Mouse (Mus musculus) naive thymus-derived CD4-positive, alpha-beta T cell, adult 2 months (primary cell): ENCODE measurements around the gene Prok1.
A peak's percentile ranks its signal among the peaks of the same experiment; 100 is the strongest.

Experiments
- DNase-seq: peaks from one replicate; pipeline ENCODE4 v3.0.0-alpha.2; 2011; ENCODE audit warnings: low read depth

The Prok1 gene

DNA sequence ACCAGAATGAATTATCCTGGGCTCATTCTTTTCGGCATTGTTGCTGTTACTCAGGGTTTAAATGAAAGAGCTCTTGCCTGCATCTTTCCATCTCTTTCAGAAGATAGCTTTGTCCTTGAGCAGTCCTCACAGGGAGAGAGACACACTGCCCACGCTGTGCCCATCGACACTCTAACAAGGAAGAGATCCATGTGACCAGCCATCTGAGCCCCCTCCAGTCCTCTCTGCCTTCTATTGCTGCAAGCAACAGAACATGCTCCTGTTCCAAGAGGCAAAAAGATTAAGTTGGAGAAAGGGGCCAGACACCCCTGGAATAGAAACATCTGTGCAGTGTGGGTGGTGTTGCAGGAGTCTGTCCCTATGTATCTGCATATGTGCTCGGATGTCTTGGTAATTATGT lies 52.5 kb downstream of the Prok1 start:
- no peak for DNase-seq

DNA sequence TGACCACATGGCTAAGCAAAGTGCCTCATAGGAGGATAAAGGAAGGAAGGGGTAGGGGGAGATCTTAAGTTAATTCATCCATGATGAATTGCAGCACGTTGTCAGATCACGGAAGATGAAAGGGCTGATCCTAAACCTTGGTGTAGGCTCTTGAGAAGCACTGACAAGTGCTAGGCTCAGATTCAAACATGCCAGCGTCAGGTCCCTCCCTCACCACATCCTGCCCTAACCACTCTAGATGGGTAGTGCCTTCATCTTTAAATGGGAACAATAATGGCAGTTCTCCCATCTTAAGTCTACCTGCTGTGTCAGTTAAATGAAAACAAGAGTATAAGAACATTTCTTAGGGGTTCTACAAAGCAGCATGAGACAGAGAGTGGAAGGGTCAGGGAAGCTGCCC lies 53.9 kb downstream of the Prok1 start:
- DNase-seq: peak; percentile 72

DNA sequence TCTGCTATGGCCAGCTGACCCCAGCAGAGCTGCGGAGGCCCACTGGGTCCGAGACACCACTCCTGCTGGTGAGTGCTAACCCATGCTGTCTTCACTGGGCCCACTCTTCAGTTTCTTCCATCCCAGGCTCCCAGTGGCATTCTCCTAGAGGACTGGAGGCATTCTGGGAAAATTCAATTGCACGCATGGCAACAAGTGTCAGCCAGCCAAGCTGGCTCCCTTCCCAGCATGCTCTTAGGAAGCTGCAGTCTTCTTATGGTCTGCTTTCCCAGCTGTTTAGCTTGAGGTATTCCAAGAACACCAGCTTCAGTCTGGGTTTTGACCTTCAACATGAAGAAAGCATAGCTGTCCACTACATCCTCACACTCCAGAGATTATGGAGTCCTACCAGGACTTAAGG lies 56.3 kb downstream of the Prok1 start:
- no peak for DNase-seq
